Mouse (Mus musculus): ENCODE data around the gene 4632433K11Rik.
A peak's percentile ranks its signal among the peaks of the same experiment; 100 is the strongest.
"Not testable (repeated sequence)": the region's sequence is repeated elsewhere in the genome, so short reads cannot be mapped to it uniquely, and the experiment has no call there.

4632433K11Rik gene

GRCm38 (mm10) chr7:5057381-5057780, 23.5 kb downstream of the 4632433K11Rik start:
- no peak for DNase-seq (ENCODE audit: low spot score)

- no peak for DNase-seq (ENCODE audit: low spot score)
These were observed 23.9 kb downstream of the 4632433K11Rik start for GRCm38 (mm10) chr7:5057804-5058203.

- no peak for DNase-seq (ENCODE audit: low spot score)
These were observed 24.7 kb downstream of the 4632433K11Rik start for GRCm38 (mm10) chr7:5058631-5059030.

GRCm38 (mm10) chr7:5059421-5059820, 25.5 kb downstream of the 4632433K11Rik start:
- DNase-seq (ENCODE audit: low spot score), result no peak

GRCm38 (mm10) chr7:5060239-5060731, 26.4 kb downstream of the 4632433K11Rik start:
- no peak for DNase-seq (ENCODE audit: low spot score)

- peak; percentile 96 for DNase-seq (ENCODE audit: low spot score)
These were observed 27.2 kb downstream of the 4632433K11Rik start for GRCm38 (mm10) chr7:5060944-5061773.

- DNase-seq (ENCODE audit: low spot score), result peak; percentile 86
These were observed 27.9 kb downstream of the 4632433K11Rik start, which contains the start of gene U2af2 for GRCm38 (mm10) chr7:5061774-5062359. Gene U2af2 (plus strand): TSS chr7:5062143.

GRCm38 (mm10) chr7:5062360-5063001, 28.6 kb downstream of the 4632433K11Rik start:
- DNase-seq (ENCODE audit: low spot score), result no peak

- no peak for DNase-seq (ENCODE audit: low spot score)
These were observed 31.0 kb downstream of the 4632433K11Rik start for GRCm38 (mm10) chr7:5064886-5065285.

GRCm38 (mm10) chr7:5073586-5073985, 39.7 kb downstream of the 4632433K11Rik start:
- no peak for DNase-seq (ENCODE audit: low spot score)

- DNase-seq (ENCODE audit: low spot score), result no peak
These were observed 41.1 kb downstream of the 4632433K11Rik start for GRCm38 (mm10) chr7:5074984-5075383.

- no peak for DNase-seq (ENCODE audit: low spot score)
These were observed 43.0 kb downstream of the 4632433K11Rik start for GRCm38 (mm10) chr7:5076931-5077330.

- DNase-seq (ENCODE audit: low spot score), result not testable (repeated sequence)
These were observed 45.6 kb downstream of the 4632433K11Rik start for GRCm38 (mm10) chr7:5079365-5080009.

GRCm38 (mm10) chr7:5080010-5080751, 46.3 kb downstream of the 4632433K11Rik start, which contains the start of gene Epn1:
Gene Epn1 (plus strand): TSS chr7:5080235.
- peak; percentile 92 for DNase-seq (ENCODE audit: low spot score)

- DNase-seq (ENCODE audit: low spot score), result no peak
These were observed 46.9 kb downstream of the 4632433K11Rik start for GRCm38 (mm10) chr7:5080815-5081214.

GRCm38 (mm10) chr7:5081241-5081640, 47.3 kb downstream of the 4632433K11Rik start:
- DNase-seq (ENCODE audit: low spot score), result no peak

GRCm38 (mm10) chr7:5081939-5082338, 48.0 kb downstream of the 4632433K11Rik start:
- DNase-seq (ENCODE audit: low spot score), result no peak

- no peak for DNase-seq (ENCODE audit: low spot score)
These were observed 49.6 kb downstream of the 4632433K11Rik start for GRCm38 (mm10) chr7:5083325-5084105.

Data from left cerebral cortex, adult 11 months (tissue).